Mouse (Mus musculus) testis, adult 2 months (tissue): Measurements from ENCODE around the gene Abca1. TPM values are rescaled to one million over a fixed set of nuclear protein-coding genes. Genes with fewer than 3 reads are reported as not detected.

Source experiments
- H3K27ac ChIP-seq: fragments of 200-500 bp; 2 replicates; pipeline ENCODE4 v1.5.1; 2012; ENCODE audit warnings: low read depth, low read length; ENCODE audit not compliant: control insufficient read depth, insufficient read depth
- H3K27me3 ChIP-seq: fragments of 200-500 bp; 2 replicates; pipeline ENCODE4 v1.6.1; 2012; ENCODE audit warnings: mild to moderate bottlenecking, low read length, moderate library complexity; ENCODE audit not compliant: control insufficient read depth, insufficient read depth
- H3K36me3 ChIP-seq: fragments of 200-500 bp; 2 replicates; pipeline ENCODE4 v1.6.1; 2012; ENCODE audit warnings: mild to moderate bottlenecking, low read length; ENCODE audit not compliant: control insufficient read depth, insufficient read depth
- H3K4me1 ChIP-seq: fragments of 200-500 bp; 2 replicates; pipeline ENCODE4 v1.6.1; 2012; ENCODE audit warnings: low read length; ENCODE audit not compliant: control insufficient read depth, insufficient read depth
- H3K4me3 ChIP-seq: fragments of 200-500 bp; 2 replicates; pipeline ENCODE4 v1.5.1; 2012; ENCODE audit warnings: low read depth, mild to moderate bottlenecking, low read length, moderate library complexity, mixed read lengths; ENCODE audit not compliant: control insufficient read depth
- CTCF ChIP-seq: fragments of 200-500 bp; IDR thresholded peaks from 2 replicates; pipeline ENCODE4 v1.5.1; 2012; ENCODE audit warnings: low read depth, mild to moderate bottlenecking, inconsistent platforms, low read length, moderate library complexity; ENCODE audit not compliant: control insufficient read depth, insufficient read depth, insufficient replicate concordance
- POLR2A ChIP-seq: fragments of 200-500 bp; IDR thresholded peaks from 2 replicates; pipeline ENCODE4 v1.6.1; 2012; ENCODE audit warnings: low read depth, mild to moderate bottlenecking, inconsistent platforms, low read length, moderate library complexity; ENCODE audit not compliant: control insufficient read depth
- polyA plus RNA-seq: library from polyadenylated mRNA; depleted of rRNA; stranded (reverse); fragments of >200 nt; gene quantifications from 2 replicates; pipeline ENCODE4 v1.2.3, GENCODE M21; 2012

Gene Abca1
- polyA plus RNA-seq, 1 experiment: 9.8 TPM

DNA sequence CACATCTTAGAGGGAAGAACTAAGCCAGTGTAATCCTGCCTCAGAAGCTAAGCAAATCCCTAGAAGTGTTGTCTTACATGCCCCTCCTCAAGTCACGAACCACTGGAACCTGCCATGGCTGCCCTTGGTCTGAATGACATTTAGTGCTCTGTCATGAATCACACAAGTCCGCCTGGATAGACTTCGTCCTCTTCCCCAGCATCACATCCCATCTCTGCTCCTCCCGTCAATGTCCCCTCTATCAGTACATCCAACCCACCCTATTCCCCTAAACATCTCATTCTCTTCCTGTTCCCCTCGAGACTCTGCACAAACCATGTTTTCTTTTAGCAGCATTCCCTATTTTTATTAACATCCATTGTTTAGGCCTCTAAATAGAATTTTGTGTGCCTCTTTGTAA, 58.4 kb downstream of the Abca1 start:
- no peaks in the 10 kb centered on the region for H3K36me3 ChIP-seq
- H3K4me1 ChIP-seq: no peaks in the 10 kb centered on the region
- no peak overlapping the region for H3K4me3 ChIP-seq

DNA sequence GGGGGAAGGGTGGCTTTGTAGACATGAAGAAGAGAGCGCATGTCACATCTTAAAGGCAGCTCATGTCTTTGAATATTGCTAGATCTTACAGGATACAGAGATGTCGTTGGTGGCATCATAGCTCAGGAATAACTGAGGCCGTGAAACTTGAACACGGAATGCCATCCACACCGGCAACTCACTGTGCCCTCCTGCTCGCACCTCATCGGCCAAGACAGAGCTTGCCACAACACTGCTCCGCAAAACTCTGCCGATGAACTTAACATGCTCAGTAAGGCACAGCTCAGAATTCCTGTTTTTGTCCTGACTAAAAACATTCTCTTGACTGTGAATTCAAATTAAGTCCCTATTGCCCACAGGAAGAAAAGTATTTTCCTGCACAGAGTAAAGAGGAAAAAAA, 59.2 kb downstream of the Abca1 start:
- H3K27me3 ChIP-seq: no peaks in the 10 kb centered on the region
- no peaks in the 10 kb centered on the region for H3K36me3 ChIP-seq
- no peaks in the 10 kb centered on the region for H3K4me1 ChIP-seq
- TF ChIP-seq POLR2A (no peak), CTCF (no peak)
- no peak overlapping the region for H3K27ac ChIP-seq
- H3K4me3 ChIP-seq: no peak overlapping the region

More for the DNA sequence above, 58.4 kb downstream of the Abca1 start:
- TF ChIP-seq POLR2A (no peak), CTCF (no peak)
- Histone ChIP-seq H3K27me3 (no peaks in the 10 kb centered on the region), H3K27ac (no peak overlapping the region)

DNA sequence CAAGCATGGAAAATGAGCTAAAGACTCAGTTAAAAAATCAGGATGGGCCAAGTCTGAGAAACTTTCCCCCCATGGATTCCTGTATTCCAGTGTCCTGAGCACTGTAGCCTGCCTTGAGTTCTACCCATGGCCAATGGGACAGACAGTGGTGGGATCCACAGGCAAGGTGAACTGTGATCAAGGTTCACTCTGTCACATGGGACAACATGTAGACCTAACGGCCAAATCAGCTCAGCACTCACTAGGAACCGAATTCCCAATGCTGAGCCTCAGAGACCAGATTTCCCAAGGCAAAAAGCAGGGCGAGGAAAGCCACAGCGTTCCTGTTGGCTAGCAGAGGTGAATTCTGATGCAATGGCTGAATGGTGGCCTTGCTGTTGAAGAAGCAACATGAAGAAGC, 64.8 kb downstream of the Abca1 start:
- TF ChIP-seq POLR2A (no peak), CTCF (no peak)
- no peak overlapping the region for H3K27ac ChIP-seq
- H3K4me3 ChIP-seq: no peak overlapping the region

DNA sequence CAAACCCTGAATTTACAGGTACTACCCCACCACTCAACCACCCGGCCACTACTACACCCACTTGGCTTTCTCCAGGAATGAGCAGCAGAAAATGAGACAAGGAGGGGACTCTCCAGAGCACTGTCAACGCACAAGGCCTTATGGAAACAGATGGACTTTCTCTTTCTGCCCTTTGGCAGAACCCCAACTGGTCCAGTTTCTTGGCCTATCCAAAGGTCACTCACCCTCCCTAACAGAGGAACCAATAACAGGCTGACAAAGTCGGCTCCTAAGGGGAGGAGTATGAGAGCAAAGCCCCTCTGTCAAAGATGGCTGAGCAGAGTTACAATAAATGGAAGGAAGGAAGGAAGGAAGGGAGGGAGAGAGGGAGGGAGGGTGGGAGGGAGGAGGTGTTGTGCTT, 65.4 kb downstream of the Abca1 start:
- no peak overlapping the region for H3K27ac ChIP-seq
- no peaks in the 10 kb centered on the region for H3K4me1 ChIP-seq
- H3K4me3 ChIP-seq: no peak overlapping the region
- TF ChIP-seq CTCF: no peak
- no peak for TF ChIP-seq POLR2A
- H3K36me3 ChIP-seq: no peaks in the 10 kb centered on the region
- H3K27me3 ChIP-seq: no peaks in the 10 kb centered on the region

More for the DNA sequence above, 64.8 kb downstream of the Abca1 start:
- no peaks in the 10 kb centered on the region for H3K27me3 ChIP-seq
- no peaks in the 10 kb centered on the region for H3K4me1 ChIP-seq
- H3K36me3 ChIP-seq: no peaks in the 10 kb centered on the region

- Histone ChIP-seq H3K36me3 (no peaks in the 10 kb centered on the region), H3K27me3 (no peaks in the 10 kb centered on the region), H3K4me3 (no peak overlapping the region), H3K4me1 (no peaks in the 10 kb centered on the region), H3K27ac (no peak overlapping the region)
- TF ChIP-seq CTCF (no peak), POLR2A (no peak)
Observed at GRCm38 (mm10) chr4:53093615-53094014, 66.1 kb downstream of the Abca1 start.

GRCm38 (mm10) chr4:53089641-53090040, 70.1 kb downstream of the Abca1 start:
- Histone ChIP-seq H3K4me1 (no peaks in the 10 kb centered on the region), H3K27me3 (no peaks in the 10 kb centered on the region), H3K4me3 (no peak overlapping the region), H3K27ac (no peak overlapping the region), H3K36me3 (no peaks in the 10 kb centered on the region)
- TF ChIP-seq CTCF (no peak), POLR2A (no peak)

- Histone ChIP-seq H3K27me3 (no peaks in the 10 kb centered on the region), H3K27ac (no peak overlapping the region), H3K4me3 (no peak overlapping the region), H3K4me1 (no peaks in the 10 kb centered on the region), H3K36me3 (no peaks in the 10 kb centered on the region)
- no peak for TF ChIP-seq CTCF
- no peak for TF ChIP-seq POLR2A
Observed at GRCm38 (mm10) chr4:53088999-53089398, 70.7 kb downstream of the Abca1 start.

- Histone ChIP-seq H3K4me1 (no peaks in the 10 kb centered on the region), H3K27ac (no peak overlapping the region), H3K36me3 (no peaks in the 10 kb centered on the region), H3K4me3 (no peak overlapping the region), H3K27me3 (no peaks in the 10 kb centered on the region)
- TF ChIP-seq POLR2A (no peak), CTCF (no peak)
Observed at GRCm38 (mm10) chr4:53086636-53087035, 73.1 kb downstream of the Abca1 start.
